Mouse (Mus musculus): Measurements from ENCODE around the gene Mgat4b. TPM values are rescaled to one million over a fixed set of nuclear protein-coding genes. Genes with fewer than 3 reads are reported as not detected.

The Mgat4b gene
- polyA plus RNA-seq, 1 experiment from 2014 or later = 56.6 TPM

Small RNAs within 50 kb of the gene (microRNA-seq; reads per million reads assigned to microRNA genes)
- 0.89 reads per million for gene Mir6919

Other genes starting within 250 kb of the Mgat4b start
- gene Rnf130, start 185.5 kb upstream of the Mgat4b start, polyA plus RNA-seq (2015; fragmentation: Nextera tagmentation; extraction: Ambion mirVana) = 59.2 and 64.2 TPM in 2 replicates
- 36.1 and 39.2 TPM in 2 replicates for gene Tbc1d9b, start 79.5 kb upstream of the Mgat4b start, polyA plus RNA-seq (2015; fragmentation: Nextera tagmentation; extraction: Ambion mirVana)
- gene Mrnip, start 36.4 kb upstream of the Mgat4b start, polyA plus RNA-seq (2015; fragmentation: Nextera tagmentation; extraction: Ambion mirVana) = 23.1 and 31.9 TPM in 2 replicates
- 337 and 343 TPM in 2 replicates for gene Sqstm1, start 63 bp upstream of the Mgat4b start, polyA plus RNA-seq (2015; fragmentation: Nextera tagmentation; extraction: Ambion mirVana)
- gene Ltc4s, start 27.7 kb downstream of the Mgat4b start, polyA plus RNA-seq (2015; fragmentation: Nextera tagmentation; extraction: Ambion mirVana) = 1.8 and 2.6 TPM in 2 replicates
- 3.1 and 3.7 TPM in 2 replicates for gene Maml1, start 81.4 kb downstream of the Mgat4b start, polyA plus RNA-seq (2015; fragmentation: Nextera tagmentation; extraction: Ambion mirVana)
- gene Canx, start 114.8 kb downstream of the Mgat4b start, polyA plus RNA-seq (2015; fragmentation: Nextera tagmentation; extraction: Ambion mirVana) = 275 and 302 TPM in 2 replicates
- gene Cby3, start 143.6 kb downstream of the Mgat4b start, polyA plus RNA-seq (2015; fragmentation: Nextera tagmentation; extraction: Ambion mirVana) = 0.78 and 1.2 TPM in 2 replicates
- 482 and 577 TPM in 2 replicates for gene Hnrnph1, start 166.1 kb downstream of the Mgat4b start, polyA plus RNA-seq (2015; fragmentation: Nextera tagmentation; extraction: Ambion mirVana)
- 26.5 and 28.4 TPM in 2 replicates for gene Rufy1, start 220.2 kb downstream of the Mgat4b start, polyA plus RNA-seq (2015; fragmentation: Nextera tagmentation; extraction: Ambion mirVana)